Mouse (Mus musculus) midbrain, embryonic 15.5 days (tissue): ENCODE measurements around the gene Zscan12. TPM values are rescaled to one million over a fixed set of nuclear protein-coding genes. Genes with fewer than 3 reads are reported as not detected.

Experiments
- microRNA-seq: library from miRNA; unstranded; fragments of <30 nt; microRNA quantifications from one replicate; pipeline ENCODE4, GENCODE M21; 2016
- polyA plus RNA-seq: library from polyadenylated mRNA; unstranded; fragments of >200 nt; fragmentation: Nextera tagmentation; extraction: Ambion mirVana; gene quantifications from 2 replicates; pipeline ENCODE4 v1.2.1, GENCODE M21; 2015

Zscan12 gene
- polyA plus RNA-seq, 1 experiment from 2014 or later = 13.0 TPM

Small RNAs within 50 kb of the gene (microRNA-seq; reads per million reads assigned to microRNA genes)
- not detected for gene Mir6942

Other genes with a start within 250 kb of the Zscan12 start
- not detected in 2 replicates for gene Olfr263, start 233.2 kb upstream of the Zscan12 start, polyA plus RNA-seq
- gene Olfr1368, start 217.0 kb upstream of the Zscan12 start, polyA plus RNA-seq = not detected in 2 replicates
- gene Trim27, start 183.4 kb upstream of the Zscan12 start, polyA plus RNA-seq = 81.0 and 89.9 TPM in 2 replicates
- gene Gpx5, start 70.1 kb upstream of the Zscan12 start, polyA plus RNA-seq = not detected in 2 replicates
- not detected in 2 replicates for gene Gpx6, start 50.7 kb upstream of the Zscan12 start, polyA plus RNA-seq
- gene Olfr1367, start 15.9 kb upstream of the Zscan12 start, polyA plus RNA-seq = not detected in 2 replicates
- 71.4 and 75.9 TPM in 2 replicates for gene Zkscan3, start 39.9 kb downstream of the Zscan12 start, polyA plus RNA-seq
- 4.0 and 5.1 TPM in 2 replicates for gene Pgbd1, start 78.2 kb downstream of the Zscan12 start, polyA plus RNA-seq
- gene Zscan26, start 90.9 kb downstream of the Zscan12 start, polyA plus RNA-seq = 21.9 and 26.3 TPM in 2 replicates
- 2.9 and 4.9 TPM in 2 replicates for gene Nkapl, start 105.7 kb downstream of the Zscan12 start, polyA plus RNA-seq
- 11.5 and 12.6 TPM in 2 replicates for gene Zkscan4, start 116.1 kb downstream of the Zscan12 start, polyA plus RNA-seq
- gene Gm10065, start 116.6 kb downstream of the Zscan12 start, polyA plus RNA-seq = not detected in 2 replicates
- 0.32 and 0.40 TPM in 2 replicates for gene AK157302, start 132.4 kb downstream of the Zscan12 start, polyA plus RNA-seq
- gene Gm11273, start 138.6 kb downstream of the Zscan12 start, polyA plus RNA-seq = 8.5 and 9.5 TPM in 2 replicates
- gene Zkscan8, start 168.3 kb downstream of the Zscan12 start, polyA plus RNA-seq = 5.0 and 5.3 TPM in 2 replicates
- 0.09 and 0.22 TPM in 2 replicates for gene Olfr1366, start 180.0 kb downstream of the Zscan12 start, polyA plus RNA-seq
- 0.05 TPM in 1 of 2 replicates, not detected in the other for gene Olfr1535, start 197.1 kb downstream of the Zscan12 start, polyA plus RNA-seq
- gene Olfr1364, start 218.9 kb downstream of the Zscan12 start, polyA plus RNA-seq = not detected in 2 replicates